Mouse (Mus musculus): ENCODE measurements around the gene Zbtb12.
"Not testable (repeated sequence)": the region's sequence is repeated elsewhere in the genome, so short reads cannot be mapped to it uniquely, and the experiment has no call there.

Zbtb12 gene

DNA sequence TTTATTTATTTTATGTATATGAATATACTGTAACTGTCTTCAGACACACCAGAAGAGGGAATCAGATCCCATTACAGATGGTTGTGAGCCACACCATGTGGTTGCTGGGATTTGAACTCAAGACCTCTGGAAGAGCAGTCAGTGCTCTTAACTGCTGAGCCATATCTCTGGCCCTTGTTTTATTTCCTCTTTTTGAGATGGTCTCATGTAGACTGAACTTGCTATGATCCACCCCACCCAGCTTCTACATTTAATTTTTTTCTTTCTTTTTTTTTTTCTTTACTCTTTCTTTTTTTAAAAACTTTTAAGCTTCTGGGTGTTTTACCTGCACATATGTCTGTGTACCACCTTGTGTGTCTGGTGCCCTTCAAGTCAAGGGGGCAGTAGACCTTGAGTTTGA lies 21.5 kb downstream of the Zbtb12 start:
- not testable (repeated sequence) for DNase-seq (ENCODE audit: low read depth, low spot score)

DNA sequence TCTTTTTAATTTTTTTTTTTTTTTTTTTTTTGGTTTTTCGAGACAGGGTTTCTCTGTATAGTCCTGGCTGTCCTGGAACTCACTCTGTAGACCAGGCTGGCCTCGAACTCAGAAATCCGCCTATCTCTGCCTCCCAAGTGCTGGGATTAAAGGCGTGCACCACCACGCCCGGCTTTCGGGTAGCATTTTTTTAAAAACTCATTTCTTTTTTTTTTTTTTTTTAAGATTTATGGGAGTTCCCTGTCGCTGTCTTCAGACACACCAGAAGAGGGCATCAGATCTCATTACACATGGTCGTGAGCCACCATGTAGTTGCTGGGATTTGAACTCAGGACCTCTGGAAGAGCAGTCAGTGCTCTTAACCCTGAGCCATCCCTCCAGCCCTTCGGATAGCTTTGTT lies 22.7 kb downstream of the Zbtb12 start:
- not testable (repeated sequence) for DNase-seq (ENCODE audit: low read depth, low spot score)

DNA sequence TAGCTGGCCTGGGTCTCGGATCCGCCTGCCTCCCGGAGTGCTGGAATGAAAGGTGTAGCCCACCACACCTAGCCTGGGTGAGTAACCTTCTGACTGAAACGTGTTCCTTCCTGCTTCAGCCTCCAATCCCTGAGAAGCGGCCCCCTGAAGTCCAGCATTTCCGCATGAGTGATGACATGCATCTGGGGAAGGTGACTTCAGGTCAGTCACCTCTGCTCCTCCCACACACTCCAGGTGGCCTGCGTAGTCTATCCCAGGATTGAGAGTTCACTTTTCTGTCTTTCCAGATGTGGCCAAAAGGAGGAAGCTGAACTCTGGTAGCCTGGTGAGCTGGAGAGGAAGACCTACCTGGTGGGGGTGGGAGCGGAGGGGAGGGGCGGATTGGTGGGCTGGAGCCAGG lies 23.6 kb downstream of the Zbtb12 start:
- DNase-seq (ENCODE audit: low read depth, low spot score), result no peak

DNA sequence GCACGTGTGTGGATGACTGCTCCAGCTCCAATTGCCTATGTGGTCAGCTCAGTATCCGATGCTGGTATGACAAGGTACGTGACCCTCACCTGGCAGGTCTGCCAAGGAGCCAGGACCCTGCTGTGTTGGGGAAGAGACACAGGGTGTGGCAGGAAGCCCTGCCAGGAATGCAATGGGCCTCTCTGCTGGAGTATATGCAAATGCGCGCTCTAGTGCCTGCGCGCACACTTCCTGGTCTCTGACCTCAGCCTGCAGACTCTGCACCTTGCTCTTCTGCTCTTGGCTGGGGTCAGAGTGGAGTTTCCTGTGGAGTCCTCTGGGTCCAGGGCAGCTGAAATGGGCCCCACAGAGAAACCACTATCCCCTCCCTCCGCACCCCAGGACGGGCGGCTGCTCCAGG lies 31.7 kb downstream of the Zbtb12 start:
- no peak for DNase-seq (ENCODE audit: low read depth, low spot score)

DNA sequence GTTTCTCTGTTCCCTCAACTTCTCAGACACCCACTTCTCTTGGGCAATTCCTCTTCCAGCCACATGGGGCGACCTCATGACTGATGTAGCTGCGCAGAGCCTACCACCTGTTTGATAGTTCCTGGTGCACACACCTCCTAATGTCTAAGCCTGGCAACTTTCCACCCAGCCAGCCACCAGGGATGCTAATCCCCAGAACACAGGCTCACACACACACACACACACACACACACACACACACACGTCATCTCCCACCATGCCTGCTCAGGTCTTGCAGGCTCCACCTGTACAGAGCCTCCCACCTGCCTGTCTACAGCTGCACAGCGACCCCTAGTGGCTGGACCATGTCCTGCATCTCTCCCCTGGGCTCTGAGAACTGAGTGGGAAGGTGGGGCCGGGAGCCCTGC lies 32.7 kb downstream of the Zbtb12 start:
- no peak for DNase-seq (ENCODE audit: low read depth, low spot score)

DNA sequence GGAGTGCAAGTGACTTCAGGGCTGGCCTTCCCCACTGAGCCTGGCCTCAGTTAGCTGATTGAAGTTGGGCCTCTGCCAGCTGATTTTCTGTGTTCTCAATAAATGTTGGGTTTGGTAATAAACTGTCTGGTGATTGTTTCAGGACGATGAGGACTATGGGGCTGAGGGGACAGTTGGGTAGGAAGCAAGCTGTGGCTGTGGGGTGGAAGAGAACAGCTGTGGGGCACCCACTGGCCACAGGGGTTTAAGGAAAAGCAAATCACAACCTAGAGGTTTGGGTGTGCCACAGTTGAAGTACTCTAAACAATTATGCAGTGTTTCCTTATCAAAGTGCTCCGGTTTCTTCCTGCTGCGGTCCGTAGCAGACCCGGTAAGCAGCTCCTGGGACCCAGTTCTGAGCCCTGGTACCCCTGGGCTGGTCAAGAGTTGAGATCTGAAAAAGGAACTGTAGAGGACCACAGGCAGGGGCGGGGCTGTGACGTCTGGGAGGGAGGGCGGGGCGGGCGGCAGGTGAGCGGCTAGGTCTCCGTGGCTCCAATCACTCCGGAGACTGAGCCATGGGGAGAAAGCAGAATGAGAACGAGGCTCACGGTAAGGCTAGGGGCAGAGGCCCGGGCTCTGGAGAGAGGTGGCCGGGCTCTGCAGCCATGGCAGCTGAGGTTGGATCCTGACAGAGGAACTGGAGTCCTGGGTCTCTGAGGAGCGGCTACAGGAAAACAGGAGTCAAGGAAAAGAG lies 34.8 kb downstream of the Zbtb12 start, which contains the start of gene Slc44a4:
Gene Slc44a4 (plus strand): TSS at position 537 of the 736 bp plus-strand sequence.
- no peak for DNase-seq (ENCODE audit: low read depth, low spot score)

DNA sequence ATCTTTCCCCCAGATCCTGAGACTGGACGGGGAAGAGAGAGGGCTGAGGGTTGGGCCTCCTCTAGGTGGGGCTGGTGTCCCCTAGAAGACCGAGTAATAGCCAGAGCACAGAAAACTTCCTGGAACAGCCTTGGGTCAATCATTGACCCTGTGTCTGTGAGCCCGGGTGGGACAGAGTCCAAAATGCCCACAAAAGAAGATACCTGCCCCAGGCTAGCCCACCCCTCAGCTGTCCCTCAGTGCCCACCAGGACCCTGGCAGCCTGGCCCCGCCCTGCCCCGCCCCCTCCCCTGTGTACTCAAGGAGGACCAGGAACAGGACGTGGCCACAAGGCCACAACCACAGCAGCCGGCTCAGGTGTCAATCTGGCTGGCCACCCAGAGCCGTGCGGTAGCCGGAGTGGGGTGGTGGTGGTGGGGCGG lies 36.1 kb downstream of the Zbtb12 start:
- no peak for DNase-seq (ENCODE audit: low read depth, low spot score)

DNA sequence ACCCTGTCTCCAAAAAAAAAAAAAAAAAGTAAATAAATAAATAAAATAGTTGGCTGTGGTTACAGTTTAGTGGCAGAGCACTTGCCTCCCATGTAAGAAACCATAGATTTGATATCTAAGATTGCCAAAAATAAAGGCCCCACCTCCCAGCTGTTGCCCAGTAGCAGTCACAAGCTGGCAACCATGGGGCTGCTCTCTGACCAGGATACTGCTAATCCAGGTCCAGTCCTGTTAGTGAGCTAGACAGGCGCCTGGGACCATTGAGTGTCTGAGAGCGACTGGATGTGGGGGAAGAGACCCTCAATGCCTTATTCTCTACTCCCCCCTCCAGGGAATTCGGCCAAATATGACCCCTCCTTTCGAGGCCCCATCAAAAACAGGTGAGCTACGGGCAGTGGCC lies 37.0 kb downstream of the Zbtb12 start:
- no peak for DNase-seq (ENCODE audit: low read depth, low spot score)

DNA sequence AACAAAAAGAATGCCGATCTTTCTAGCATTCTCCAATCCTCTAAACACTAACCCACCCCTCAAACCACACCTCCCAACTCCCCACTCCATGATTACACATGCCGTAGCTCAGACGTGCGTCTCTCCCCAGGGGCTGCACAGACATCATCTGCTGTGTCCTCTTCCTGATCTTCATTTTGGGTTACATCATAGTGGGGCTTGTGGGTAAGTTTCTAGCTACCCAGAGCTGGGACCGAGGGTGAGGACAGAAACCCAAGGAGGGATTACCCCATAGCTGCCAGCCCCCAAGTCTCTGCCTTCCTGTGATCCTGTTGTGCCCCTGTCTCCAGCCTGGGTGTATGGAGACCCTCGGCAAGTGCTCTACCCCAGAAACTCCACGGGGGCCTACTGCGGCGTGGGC lies 37.9 kb downstream of the Zbtb12 start:
- DNase-seq (ENCODE audit: low read depth, low spot score), result no peak

DNA sequence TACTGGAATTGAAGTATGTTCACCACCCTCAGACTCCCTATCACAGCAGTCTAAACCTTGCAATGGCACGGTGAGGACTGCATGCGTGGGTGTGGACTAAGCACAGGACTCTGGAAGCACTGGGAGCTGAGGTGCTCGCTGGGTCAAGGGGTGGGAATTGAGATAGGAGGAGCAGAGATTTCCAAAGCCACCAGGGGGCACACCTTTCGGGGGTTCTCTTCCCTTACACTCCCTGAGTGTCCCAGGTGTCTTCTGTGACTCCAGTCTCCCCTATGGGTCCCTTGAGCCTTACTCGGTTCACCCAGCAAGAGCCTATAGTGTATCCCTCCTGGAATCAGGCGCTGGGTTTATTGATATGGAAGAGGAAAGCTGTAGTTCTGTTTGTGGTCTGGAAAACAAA lies 43.7 kb downstream of the Zbtb12 start:
- no peak for DNase-seq (ENCODE audit: low read depth, low spot score)

DNA sequence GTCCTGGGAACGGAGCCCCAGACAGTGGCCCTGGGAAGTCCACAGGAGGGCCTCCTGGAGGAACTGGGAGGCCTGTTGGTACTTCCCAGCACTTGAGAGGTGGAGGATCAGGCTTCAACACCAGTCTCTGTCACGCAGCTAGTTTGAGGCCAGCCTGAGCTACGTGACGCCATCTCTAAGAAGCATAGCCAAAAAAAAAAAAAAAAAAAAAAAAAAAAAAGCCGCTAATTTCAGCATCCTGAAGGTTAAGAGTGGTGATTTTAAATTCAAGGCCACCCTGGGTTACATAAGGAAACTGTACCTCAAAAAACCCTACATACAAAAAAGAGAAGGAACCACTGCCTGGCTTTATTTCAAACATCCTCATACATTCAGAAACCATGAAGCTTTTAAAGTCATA lies 45.0 kb downstream of the Zbtb12 start:
- DNase-seq (ENCODE audit: low read depth, low spot score), result no peak

DNA sequence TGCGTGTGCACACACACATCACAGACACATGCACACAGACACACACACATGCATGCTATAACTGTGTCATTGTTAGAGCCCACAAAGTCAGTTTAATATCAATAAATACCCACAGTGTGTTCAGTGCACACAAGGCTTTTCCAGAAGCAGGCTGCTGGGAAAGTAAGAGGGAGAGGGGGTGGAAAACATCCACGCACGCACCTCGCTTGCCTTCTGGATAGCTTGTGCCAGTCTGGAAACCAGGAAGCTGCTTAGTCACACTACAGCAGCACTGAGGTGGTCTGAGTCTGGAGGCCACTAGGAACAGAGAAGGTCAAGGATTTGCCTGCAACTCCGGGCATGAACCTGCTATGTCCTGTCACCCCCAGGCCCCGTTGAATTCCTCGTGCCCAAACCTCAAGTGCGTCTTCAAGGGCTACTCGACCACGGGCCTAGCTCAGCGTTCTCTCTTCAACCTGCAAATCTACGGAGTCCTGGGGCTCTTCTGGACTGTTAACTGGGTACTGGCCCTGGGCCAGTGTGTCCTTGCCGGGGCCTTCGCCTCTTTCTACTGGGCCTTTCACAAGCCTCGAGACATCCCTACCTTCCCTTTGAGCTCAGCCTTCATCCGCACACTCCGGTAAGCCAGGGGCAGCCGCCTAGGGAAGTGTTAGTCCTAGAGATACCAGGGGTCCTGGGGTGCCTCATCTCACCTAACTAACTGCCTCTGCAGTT lies 48.2 kb downstream of the Zbtb12 start:
- no peak for DNase-seq (ENCODE audit: low read depth, low spot score)

DNA sequence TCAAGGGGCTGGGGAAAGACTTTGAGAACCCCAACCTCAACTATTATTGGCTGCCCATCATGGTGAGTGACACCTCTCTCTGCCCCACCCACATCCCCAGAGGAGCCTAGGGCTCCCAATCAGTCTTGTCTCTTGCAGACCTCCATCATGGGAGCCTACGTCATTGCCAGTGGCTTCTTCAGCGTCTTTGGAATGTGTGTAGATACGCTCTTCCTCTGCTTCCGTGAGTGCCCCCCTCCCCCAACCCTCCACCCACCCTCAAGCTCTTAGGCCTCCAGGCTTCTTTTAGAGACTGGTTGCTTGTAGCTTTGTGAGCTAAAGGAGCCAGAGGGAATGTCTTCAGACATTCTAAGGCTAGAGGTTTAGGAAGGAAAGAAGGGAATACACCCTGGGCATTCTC lies 49.6 kb downstream of the Zbtb12 start:
- DNase-seq (ENCODE audit: low read depth, low spot score), result no peak

DNA sequence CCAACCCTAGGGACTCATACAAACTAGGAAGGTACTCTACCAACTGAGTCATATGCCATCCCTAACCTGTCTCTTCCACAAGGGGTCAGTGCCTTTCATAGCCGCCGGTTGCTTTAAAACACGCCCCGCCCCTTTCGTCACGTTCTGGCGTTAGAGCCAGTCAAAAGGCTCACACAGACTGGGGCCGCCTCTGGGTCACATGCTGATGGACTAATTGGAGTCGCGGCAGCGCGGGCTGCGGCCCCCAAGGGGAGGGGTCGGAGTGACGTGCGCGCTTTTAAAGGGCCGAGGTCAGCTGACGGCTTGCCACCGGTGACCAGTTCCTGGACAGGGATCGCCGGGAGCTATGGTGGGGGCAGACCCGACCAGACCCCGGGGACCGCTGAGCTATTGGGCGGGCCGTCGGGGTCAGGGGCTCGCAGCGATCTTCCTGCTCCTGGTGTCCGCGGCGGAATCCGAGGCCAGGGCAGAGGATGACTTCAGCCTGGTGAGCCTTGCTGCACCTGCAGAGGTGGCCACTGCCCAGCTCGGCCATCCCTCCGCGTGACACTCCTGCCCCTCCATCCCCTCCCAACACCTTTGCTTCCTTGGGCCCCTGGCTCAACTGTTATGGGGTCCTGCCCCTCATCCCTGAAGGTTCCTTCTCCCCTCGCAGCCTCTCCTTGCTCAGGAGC lies 51.9 kb downstream of the Zbtb12 start, which contains the start of gene Neu1:
Gene Neu1 (plus strand): TSS at position 193 of the 674 bp plus-strand sequence.
- peak; percentile 92 for DNase-seq (ENCODE audit: low read depth, low spot score)

DNA sequence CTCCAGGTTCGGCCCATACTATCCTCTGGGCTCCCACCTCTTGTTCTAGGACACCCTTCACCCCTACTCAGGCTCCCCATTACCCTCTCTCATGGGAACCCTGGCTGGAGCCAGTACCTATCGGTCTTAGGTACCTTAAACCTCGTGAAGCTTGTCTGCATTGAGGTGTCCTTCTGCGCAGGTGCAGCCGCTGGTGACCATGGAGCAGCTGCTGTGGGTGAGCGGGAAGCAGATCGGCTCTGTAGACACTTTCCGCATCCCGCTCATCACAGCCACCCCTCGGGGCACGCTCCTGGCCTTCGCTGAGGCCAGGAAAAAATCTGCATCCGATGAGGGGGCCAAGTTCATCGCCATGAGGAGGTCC lies 52.4 kb downstream of the Zbtb12 start:
- no peak for DNase-seq (ENCODE audit: low read depth, low spot score)

DNA sequence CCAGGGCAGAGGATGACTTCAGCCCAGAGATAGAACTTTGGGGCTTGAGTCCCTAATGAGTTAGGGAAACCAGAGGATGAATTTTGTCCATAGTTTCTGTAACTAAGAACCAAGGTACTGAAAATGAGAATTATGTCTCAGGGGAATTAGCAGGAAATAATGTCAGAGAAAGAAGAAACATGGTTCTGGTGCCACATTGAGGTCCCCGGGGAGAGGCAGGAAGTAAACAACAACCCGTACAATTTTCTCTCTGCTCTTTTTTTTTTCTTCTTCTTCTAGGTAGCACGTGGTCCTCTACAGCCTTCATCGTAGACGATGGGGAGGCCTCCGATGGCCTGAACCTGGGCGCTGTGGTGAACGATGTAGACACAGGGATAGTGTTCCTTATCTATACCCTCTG lies 53.0 kb downstream of the Zbtb12 start:
- no peak for DNase-seq (ENCODE audit: low read depth, low spot score)

DNA sequence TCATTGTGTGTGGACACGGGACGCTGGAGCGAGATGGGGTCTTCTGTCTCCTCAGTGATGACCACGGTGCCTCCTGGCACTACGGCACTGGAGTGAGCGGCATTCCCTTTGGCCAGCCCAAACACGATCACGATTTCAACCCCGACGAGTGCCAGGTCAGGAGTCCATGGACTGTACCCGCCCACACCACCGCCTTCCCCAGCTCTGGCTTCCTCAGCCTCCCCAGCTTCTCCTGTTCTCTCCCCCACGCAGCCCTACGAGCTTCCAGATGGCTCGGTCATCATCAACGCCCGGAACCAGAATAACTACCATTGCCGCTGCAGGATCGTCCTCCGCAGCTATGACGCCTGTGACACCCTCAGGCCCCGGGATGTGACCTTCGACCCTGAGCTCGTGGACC lies 54.7 kb downstream of the Zbtb12 start:
- DNase-seq (ENCODE audit: low read depth, low spot score), result no peak

DNA sequence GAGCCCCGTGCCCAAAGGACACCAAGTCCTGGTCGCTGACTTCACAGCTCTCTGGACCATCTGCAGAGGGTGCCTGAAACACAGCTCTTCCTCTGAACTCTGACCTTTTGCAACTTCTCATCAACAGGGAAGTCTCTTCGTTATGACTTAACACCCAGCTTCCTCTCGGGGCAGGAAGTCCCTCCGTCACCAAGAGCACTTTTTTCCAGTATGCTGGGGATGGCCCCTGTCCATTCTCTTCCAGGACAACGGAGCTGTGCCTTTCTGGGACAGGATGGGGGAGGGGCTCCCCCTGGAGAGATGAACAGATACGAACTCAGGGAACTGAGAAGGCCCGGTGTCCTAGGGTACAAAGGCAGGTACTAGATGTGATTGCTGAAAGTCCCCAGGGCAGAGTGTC lies 55.5 kb downstream of the Zbtb12 start:
- DNase-seq (ENCODE audit: low read depth, low spot score), result no peak

DNA sequence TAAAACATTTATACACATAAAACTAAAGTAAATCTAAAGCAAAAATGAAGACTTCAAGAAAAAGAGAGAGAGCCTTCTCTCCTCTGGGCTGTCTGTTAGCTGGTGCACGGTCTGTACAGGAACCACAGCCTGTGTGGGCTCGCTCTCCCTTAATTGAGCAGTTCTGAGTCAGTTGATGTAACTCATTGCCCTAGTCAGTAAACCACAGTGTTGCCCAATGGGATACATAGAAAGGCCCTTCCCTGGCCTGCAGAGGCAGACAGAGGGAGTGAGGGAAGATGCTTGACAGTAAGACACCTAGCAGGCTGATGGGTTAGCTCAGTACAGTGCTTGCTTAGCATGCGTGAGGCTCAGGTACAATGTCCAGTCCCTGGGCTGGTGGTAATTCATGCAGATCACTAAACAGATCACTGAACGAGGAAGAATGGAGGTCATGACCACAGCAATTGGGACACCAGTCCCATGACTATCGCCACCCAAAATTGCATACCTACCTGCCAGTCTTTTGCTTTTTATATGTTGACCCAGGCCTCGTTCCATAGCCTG lies 58.8 kb downstream of the Zbtb12 start:
- DNase-seq (ENCODE audit: low read depth, low spot score), result no peak

DNA sequence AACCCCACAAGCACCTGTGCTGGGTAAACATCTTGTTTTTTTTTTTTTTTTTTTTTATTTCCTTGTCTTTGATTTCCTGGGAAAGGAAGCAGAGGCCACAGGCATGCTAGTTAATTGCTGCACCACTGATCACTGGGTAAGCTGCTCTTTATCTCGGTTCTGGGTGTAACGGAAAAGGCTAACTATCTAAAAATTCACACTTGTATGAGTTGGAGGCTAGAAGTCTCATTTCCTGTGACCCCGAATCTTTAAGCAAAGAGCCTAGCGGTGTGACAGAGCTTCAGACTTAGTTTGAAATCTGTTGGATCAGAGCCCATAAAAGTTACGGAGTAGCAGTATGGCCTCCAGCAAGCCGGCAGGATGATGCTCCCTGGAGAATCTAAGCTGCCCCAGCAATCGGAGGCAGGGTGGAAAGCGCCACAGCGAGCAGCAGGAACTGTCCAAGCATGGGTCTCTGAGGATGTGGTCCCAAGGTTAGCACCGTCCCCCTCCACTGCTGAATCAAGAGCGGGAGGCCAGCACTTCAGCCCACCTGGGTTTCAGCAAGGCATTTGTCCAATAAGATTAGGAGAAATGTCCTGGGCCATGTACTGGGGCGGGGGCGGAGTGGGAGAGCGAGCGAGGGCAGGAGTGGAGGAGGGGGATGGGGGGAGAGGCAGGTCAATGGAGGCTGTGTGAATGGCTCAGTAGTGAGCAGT lies 62.2 kb downstream of the Zbtb12 start:
- DNase-seq (ENCODE audit: low read depth, low spot score), result no peak

DNA sequence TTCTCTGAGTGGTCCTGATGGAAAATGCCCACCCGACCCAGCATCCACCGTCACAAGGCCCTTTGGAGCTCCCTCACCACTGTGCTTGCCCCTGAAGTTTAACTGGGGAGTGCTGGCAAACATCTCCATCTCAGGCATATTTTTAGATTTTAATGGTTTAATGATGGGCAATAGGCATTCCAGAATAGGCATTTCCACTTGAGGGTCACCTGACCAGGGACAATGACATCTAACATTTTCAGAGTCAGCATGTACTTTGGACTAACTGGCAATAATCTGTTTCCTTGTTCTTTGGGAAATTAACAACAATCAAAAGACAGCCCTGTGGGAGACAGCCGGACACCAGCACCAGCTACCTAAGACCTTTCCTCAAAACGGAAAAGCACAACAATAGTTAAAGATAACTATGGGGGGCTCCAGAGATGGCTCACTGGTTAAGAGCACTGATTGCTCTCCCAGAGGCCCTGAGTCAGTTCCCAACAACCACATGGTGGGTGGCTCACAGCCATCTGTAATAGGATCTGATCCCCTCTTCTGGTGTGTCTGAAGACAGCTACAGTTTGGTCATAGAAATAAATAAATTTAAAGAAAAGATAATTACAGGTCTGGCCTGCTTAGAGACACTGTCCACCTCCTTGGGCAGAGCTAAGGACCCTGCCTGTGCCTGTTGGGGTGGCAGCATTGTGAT lies 64.0 kb downstream of the Zbtb12 start:
- DNase-seq (ENCODE audit: low read depth, low spot score), result no peak
